Mouse (Mus musculus): ENCODE results near the gene Smoc1.

- TF ChIP-seq POLR2A (IDR thresholded peaks at IDR 0.05; ENCODE audit: control insufficient read depth, low read depth, low read length) (no peak), CTCF (IDR thresholded peaks at IDR 0.05; ENCODE audit: control insufficient read depth, insufficient read depth, insufficient replicate concordance, low read depth, low read length) (no peak)
These were observed 137.0 kb downstream of the Smoc1 start for GRCm38 (mm10) chr12:81163566-81163965.

All from testis, adult 2 months (tissue).